Mouse (Mus musculus) forebrain, embryonic 13.5 days (tissue): ENCODE measurements around the gene Zfp93. TPM values are rescaled to one million over a fixed set of nuclear protein-coding genes. Genes with fewer than 3 reads are reported as not detected.
A peak's percentile ranks its signal among the peaks of the same experiment; 100 is the strongest.

Experiments used
- ATAC-seq: fragments of 200-750 bp; cut with Nextera tagmentation; 2 replicates; pipeline ENCODE4 v1.8.0; 2017
- H3K27ac ChIP-seq: fragments of 300-500 bp; sonication (generic); 2 replicates; pipeline ENCODE4 v1.5.1; 2015; ENCODE audit warnings: inconsistent platforms, mild to moderate bottlenecking, moderate library complexity
- H3K27me3 ChIP-seq: fragments of 300-500 bp; sonication (generic); 2 replicates; pipeline ENCODE4 v1.6.1; 2015; ENCODE audit warnings: mild to moderate bottlenecking, inconsistent platforms
- H3K36me3 ChIP-seq: fragments of 300-500 bp; sonication (generic); 2 replicates; pipeline ENCODE4 v1.6.1; 2015; ENCODE audit warnings: mild to moderate bottlenecking, inconsistent platforms; ENCODE audit not compliant: poor library complexity, severe bottlenecking
- H3K4me1 ChIP-seq: fragments of 300-500 bp; sonication (generic); 2 replicates; pipeline ENCODE4 v1.6.1; 2015; ENCODE audit warnings: inconsistent platforms
- H3K4me2 ChIP-seq: fragments of 300-500 bp; sonication (generic); 2 replicates; pipeline ENCODE4 v1.6.1; 2015; ENCODE audit warnings: inconsistent platforms, mild to moderate bottlenecking, moderate library complexity
- H3K4me3 ChIP-seq: fragments of 300-500 bp; sonication (generic); 2 replicates; pipeline ENCODE4 v1.5.1; 2015; ENCODE audit warnings: mild to moderate bottlenecking, inconsistent platforms
- H3K9ac ChIP-seq: fragments of 300-500 bp; sonication (generic); 2 replicates; pipeline ENCODE4 v1.6.1; 2015; ENCODE audit warnings: mild to moderate bottlenecking, inconsistent platforms
- H3K9me3 ChIP-seq: fragments of 300-500 bp; sonication (generic); replicated peaks from 2 replicates; pipeline ENCODE4 v1.6.1; 2016; ENCODE audit warnings: inconsistent platforms
- WGBS: fragments of 180-500 bp; shearing (Covaris S2); methylation state at CpG from one replicate; pipeline ENCODE4 v1.1.7; 2015; 5-methylcytosine and 5-hydroxymethylcytosine counted together
- polyA plus RNA-seq: library from polyadenylated mRNA; unstranded; fragments of >200 nt; fragmentation: Nextera tagmentation; extraction: Ambion mirVana; gene quantifications from 2 replicates; pipeline ENCODE4 v1.2.1, GENCODE M21; 2015

The Zfp93 gene
- polyA plus RNA-seq, 1 experiment from 2014 or later: 9.4 TPM

- ATAC-seq: no peak
- H3K36me3 ChIP-seq: peaks cover 70% of the 10 kb centered on the region
Measured at GRCm38 (mm10) chr7:24295376-24295775, 25.2 kb downstream of the Zfp93 start.

DNA sequence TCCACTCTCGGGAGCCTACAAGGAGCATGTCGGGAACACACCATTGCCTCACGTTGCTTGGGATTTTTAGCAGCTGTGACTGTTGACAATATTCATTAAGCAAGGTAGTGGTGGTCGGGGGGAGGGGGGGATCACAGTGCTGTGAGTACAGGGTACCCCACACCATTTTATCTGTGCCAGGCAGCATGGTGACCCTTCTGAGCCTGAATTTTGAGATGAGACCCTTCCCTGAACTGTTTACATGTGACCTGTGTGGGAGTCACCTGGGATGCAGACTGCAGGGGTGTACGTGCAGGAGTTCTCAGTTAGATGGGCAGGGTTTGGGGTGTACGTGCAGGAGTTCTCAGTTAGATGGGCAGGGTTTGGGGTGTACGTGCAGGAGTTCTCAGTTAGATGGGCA lies 26.2 kb downstream of the Zfp93 start:
- no peak for ATAC-seq
- peaks cover 22% of the 10 kb centered on the region for H3K4me1 ChIP-seq
- H3K27me3 ChIP-seq: no peaks in the 10 kb centered on the region
- H3K9me3 ChIP-seq: no peaks in the 10 kb centered on the region
- H3K36me3 ChIP-seq: peaks cover 60% of the 10 kb centered on the region
- no peak overlapping the region for H3K27ac ChIP-seq
- 94% methylated on average over 7 of the region's 7 CpGs for WGBS
- no peak overlapping the region for H3K9ac ChIP-seq
- H3K4me2 ChIP-seq: no peak overlapping the region
- no peak overlapping the region for H3K4me3 ChIP-seq

More at GRCm38 (mm10) chr7:24295376-24295775, 25.2 kb downstream of the Zfp93 start:
- Histone ChIP-seq H3K27ac (no peak overlapping the region), H3K4me1 (peaks cover 15% of the 10 kb centered on the region), H3K4me3 (no peak overlapping the region), H3K4me2 (no peak overlapping the region), H3K27me3 (no peaks in the 10 kb centered on the region), H3K9ac (no peak overlapping the region), H3K9me3 (no peaks in the 10 kb centered on the region)
- 96% methylated on average over 7 of the region's 7 CpGs for WGBS

DNA sequence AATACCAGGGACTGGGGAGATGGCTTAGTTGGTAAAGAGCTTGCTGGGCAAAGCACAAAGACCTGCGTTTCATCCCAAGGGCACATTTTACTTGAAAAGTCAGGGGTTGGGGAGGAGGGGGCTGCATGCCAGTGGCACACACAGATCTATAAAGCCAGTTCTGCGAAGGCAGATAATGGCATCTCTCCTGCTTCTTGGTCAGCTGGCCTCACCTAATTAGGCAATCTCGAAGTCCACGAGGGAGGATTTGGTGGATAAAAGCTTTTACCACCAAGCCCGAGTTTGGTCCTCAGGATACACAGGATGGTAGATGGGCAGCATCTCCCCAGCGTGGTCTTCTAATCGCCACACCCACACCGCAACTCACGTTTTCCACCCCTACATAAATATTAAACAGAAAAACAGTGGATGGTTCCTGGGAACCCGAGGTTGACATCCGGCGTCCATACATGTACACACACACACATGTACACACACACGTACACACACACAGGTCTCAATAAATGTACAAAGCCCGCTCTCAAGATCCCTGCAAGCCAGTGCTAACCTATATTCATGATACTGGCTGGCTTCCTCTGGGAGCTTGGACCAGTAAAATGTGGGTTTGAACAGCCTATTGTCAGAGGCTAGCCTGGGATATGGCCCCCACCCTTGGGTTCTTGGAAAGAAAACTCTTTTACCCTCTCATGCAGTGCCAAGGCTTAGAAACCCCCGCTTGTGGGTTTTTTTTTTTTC lies 27.3 kb downstream of the Zfp93 start:
- H3K4me3 ChIP-seq: peak overlapping the region; percentile 69
- no peak overlapping the region for H3K9ac ChIP-seq
- WGBS: 93% methylated on average over 15 of the region's 15 CpGs
- no peaks in the 10 kb centered on the region for H3K9me3 ChIP-seq
- peak overlapping the region; percentile 88 for H3K4me2 ChIP-seq
- peaks cover 59% of the 10 kb centered on the region for H3K36me3 ChIP-seq
- peaks cover 22% of the 10 kb centered on the region for H3K4me1 ChIP-seq
- no peak overlapping the region for H3K27ac ChIP-seq
- no peak for ATAC-seq
- H3K27me3 ChIP-seq: no peaks in the 10 kb centered on the region

DNA sequence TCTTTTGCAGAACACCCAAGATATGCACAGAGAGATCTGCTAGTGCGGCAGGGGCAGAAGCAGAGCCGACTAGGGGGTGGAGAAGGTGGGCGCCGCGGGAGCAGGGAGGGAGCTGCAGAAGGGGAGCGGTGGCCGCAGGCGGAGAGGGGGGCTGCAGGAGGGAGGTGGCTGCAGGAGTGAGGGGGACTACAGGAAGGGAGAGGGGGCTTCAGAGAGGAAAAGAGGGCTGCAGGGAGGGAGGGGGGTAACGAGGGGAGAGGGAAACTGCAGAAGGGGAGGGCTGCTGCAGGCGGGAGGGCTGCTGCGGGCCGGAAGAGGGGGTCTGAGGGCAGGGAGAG lies 28.4 kb downstream of the Zfp93 start:
- H3K27me3 ChIP-seq: no peaks in the 10 kb centered on the region
- H3K27ac ChIP-seq: peak overlapping the region; percentile 93
- peak; percentile 10; the same call in 1 of the 2 replicates for ATAC-seq
- H3K9me3 ChIP-seq: no peaks in the 10 kb centered on the region
- H3K4me3 ChIP-seq: peak overlapping the region; percentile 69
- peaks cover 59% of the 10 kb centered on the region for H3K36me3 ChIP-seq
- peak overlapping the region; percentile 86 for H3K9ac ChIP-seq
- H3K4me1 ChIP-seq: peaks cover 22% of the 10 kb centered on the region
- H3K4me2 ChIP-seq: peak overlapping the region; percentile 88
- 3% methylated on average over 12 of the region's 12 CpGs for WGBS

GRCm38 (mm10) chr7:24298973-24299708 lies 28.9 kb downstream of the Zfp93 start:
- Histone ChIP-seq H3K9me3 (no peaks in the 10 kb centered on the region), H3K4me1 (peaks cover 22% of the 10 kb centered on the region), H3K4me2 (peak overlapping the region; percentile 88), H3K27ac (peak overlapping the region; percentile 93), H3K36me3 (peaks cover 58% of the 10 kb centered on the region), H3K9ac (peak overlapping the region; percentile 86), H3K4me3 (peak overlapping the region; percentile 69), H3K27me3 (no peaks in the 10 kb centered on the region)
- under 1% methylated on average over 40 of the region's 47 CpGs for WGBS
- ATAC-seq: peak; percentile 94

GRCm38 (mm10) chr7:24299823-24300481 lies 29.7 kb downstream of the Zfp93 start:
- Histone ChIP-seq H3K9me3 (no peaks in the 10 kb centered on the region), H3K36me3 (peaks cover 56% of the 10 kb centered on the region), H3K9ac (peak overlapping the region; percentile 86), H3K4me1 (peaks cover 22% of the 10 kb centered on the region), H3K4me2 (peak overlapping the region; percentile 88), H3K27ac (peak overlapping the region; percentile 93), H3K27me3 (no peaks in the 10 kb centered on the region), H3K4me3 (peak overlapping the region; percentile 69)
- peak; percentile 57 for ATAC-seq
- WGBS: under 1% methylated on average over 18 of the region's 18 CpGs

- H3K4me1 ChIP-seq: peaks cover 22% of the 10 kb centered on the region
- no peaks in the 10 kb centered on the region for H3K27me3 ChIP-seq
- no peaks in the 10 kb centered on the region for H3K9me3 ChIP-seq
- peak; percentile 75 for ATAC-seq
- H3K27ac ChIP-seq: peak within 1 kb of the TSS; percentile 93
- peak within 1 kb of the TSS; percentile 88 for H3K4me2 ChIP-seq
- 1% methylated on average over 13 of the region's 13 CpGs for WGBS
- H3K9ac ChIP-seq: peak within 1 kb of the TSS; percentile 86
- peaks cover 51% of the 10 kb centered on the region for H3K36me3 ChIP-seq
- H3K4me3 ChIP-seq: peak within 1 kb of the TSS; percentile 69
Measured at GRCm38 (mm10) chr7:24300771-24301282, 30.6 kb downstream of the Zfp93 start, which contains the start of gene Zfp61. TSS of gene Zfp61 (minus strand) at chr7:24301232.

DNA sequence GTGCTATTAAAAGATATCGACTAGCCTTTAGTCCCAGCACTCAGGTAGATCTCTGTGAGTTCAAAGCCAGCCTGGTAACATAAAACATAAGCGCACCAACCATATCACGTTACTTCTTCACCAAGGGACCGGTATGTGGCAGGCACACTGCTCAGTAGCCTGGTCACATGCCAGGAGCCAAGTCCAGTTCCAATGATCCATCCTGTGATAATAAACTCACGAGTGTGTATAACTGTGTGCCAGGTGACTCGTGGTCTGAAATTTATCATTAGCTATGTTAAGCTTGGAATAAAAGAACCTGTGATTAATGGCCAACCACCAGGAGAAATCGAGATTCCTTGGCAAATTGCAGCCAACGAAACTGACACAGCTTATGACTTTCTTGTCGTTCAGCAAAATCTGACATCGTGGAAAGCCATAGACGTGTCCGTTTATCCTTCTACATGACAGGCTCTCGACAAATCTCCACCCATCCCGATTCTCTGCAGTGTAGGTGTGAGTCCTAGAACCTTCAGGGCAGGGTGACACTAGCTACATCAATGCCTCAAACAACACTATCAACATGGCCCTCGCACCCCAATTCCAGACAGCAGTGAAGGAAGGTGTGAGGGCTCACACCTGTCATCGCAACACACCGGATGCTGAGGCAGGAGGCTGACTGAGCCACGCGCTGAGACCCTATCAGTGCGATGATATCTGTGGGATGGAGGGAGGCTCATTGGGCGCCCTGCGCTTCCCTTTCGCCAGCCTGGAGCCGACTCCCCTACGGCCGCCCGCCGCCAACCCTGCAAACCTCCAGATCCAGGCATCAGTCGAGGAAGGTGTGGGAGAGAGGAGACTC lies 45.7 kb downstream of the Zfp93 start:
- H3K4me2 ChIP-seq: peak overlapping the region; percentile 86
- peak overlapping the region; percentile 72 for H3K27ac ChIP-seq
- peak overlapping the region; percentile 84 for H3K9ac ChIP-seq
- H3K27me3 ChIP-seq: peaks cover 10% of the 10 kb centered on the region
- H3K4me3 ChIP-seq: peak overlapping the region; percentile 64
- 34% methylated on average over 29 of the region's 29 CpGs for WGBS
- no peak; the same call in 1 of the 2 replicates for ATAC-seq
- H3K9me3 ChIP-seq: no peaks in the 10 kb centered on the region
- H3K4me1 ChIP-seq: peaks cover 12% of the 10 kb centered on the region
- H3K36me3 ChIP-seq: peaks cover 14% of the 10 kb centered on the region

DNA sequence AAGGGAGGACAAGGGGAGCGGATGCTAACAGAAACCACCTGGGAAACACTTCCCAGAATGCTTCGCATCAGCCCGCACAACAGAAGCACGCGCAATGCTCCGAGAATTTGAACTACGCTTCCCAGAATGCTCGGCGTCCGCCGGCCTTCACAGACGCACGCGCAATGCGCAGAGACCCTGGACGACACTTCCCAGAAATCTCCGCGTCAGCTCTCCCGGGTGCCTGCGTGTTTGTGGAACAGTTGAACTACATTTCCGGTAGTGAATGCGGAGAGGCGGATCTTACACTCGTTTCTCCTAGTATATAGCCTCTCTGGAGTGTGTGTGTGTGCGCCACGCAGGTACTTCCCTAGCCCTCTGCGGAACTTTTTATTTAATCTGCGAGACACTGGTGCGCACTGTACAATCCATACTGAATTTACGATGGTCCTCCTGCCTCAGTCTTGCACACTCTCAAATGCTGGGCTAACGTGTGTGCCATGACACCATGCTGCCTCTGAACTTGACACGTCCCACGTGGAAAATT lies 46.4 kb downstream of the Zfp93 start, which contains the start of gene Zfp94:
Zfp94 (minus strand) TSS at position 100 of the 526 bp plus-strand sequence.
- H3K4me1 ChIP-seq: peaks cover 12% of the 10 kb centered on the region
- peak within 1 kb of the TSS; percentile 64 for H3K4me3 ChIP-seq
- peaks cover 7% of the 10 kb centered on the region for H3K36me3 ChIP-seq
- ATAC-seq: peak; percentile 97
- H3K27ac ChIP-seq: peak within 1 kb of the TSS; percentile 72
- peaks cover 10% of the 10 kb centered on the region for H3K27me3 ChIP-seq
- H3K9me3 ChIP-seq: no peaks in the 10 kb centered on the region
- WGBS: under 1% methylated on average over 33 of the region's 33 CpGs
- H3K4me2 ChIP-seq: peak within 1 kb of the TSS; percentile 86
- H3K9ac ChIP-seq: peak within 1 kb of the TSS; percentile 84

- 81% methylated on average over 6 of the region's 6 CpGs for WGBS
- Histone ChIP-seq H3K4me2 (no peak overlapping the region), H3K27me3 (peaks cover 10% of the 10 kb centered on the region)
Measured at GRCm38 (mm10) chr7:24318942-24319341, 48.7 kb downstream of the Zfp93 start.

DNA sequence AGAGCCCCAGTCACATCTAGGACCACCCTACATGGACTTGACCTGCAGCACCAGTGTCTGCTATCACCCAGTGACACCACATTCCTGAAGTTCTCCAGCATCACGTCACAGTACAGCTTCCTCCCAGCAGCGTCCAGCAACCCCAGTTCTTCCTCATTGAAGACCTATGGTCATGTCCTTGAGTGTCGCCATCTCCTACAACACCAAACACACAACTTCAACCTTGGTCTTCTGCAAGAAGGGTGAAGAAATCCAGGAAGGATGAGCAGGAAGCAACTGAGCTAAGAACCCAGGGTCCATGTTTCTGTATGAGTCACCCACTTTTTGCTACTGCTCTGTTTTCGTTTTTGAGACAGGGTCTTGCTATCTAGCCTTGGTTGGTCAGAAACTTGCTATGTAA lies 52.4 kb downstream of the Zfp93 start:
- Histone ChIP-seq H3K36me3 (no peaks in the 10 kb centered on the region), H3K27me3 (peaks cover 10% of the 10 kb centered on the region), H3K4me3 (no peak overlapping the region), H3K4me1 (peaks cover 15% of the 10 kb centered on the region), H3K9me3 (peaks cover 11% of the 10 kb centered on the region), H3K9ac (no peak overlapping the region), H3K27ac (no peak overlapping the region), H3K4me2 (no peak overlapping the region)
- WGBS: 80% methylated on average over 4 of the region's 4 CpGs
- no peak for ATAC-seq

More at GRCm38 (mm10) chr7:24318942-24319341, 48.7 kb downstream of the Zfp93 start:
- Histone ChIP-seq H3K4me3 (no peak overlapping the region), H3K4me1 (peaks cover 12% of the 10 kb centered on the region), H3K27ac (no peak overlapping the region), H3K9ac (no peak overlapping the region), H3K9me3 (peaks cover 3% of the 10 kb centered on the region), H3K36me3 (no peaks in the 10 kb centered on the region)
- ATAC-seq: no peak
